Mouse (Mus musculus) neural tube, embryonic 14.5 days (tissue): ENCODE results near the gene Tbc1d2. TPM values are rescaled to one million over a fixed set of nuclear protein-coding genes. Genes with fewer than 3 reads are reported as not detected.

Source experiments
- ATAC-seq: fragments of 200-750 bp; cut with Nextera tagmentation; 2 replicates; pipeline ENCODE4 v1.8.0; 2017; ENCODE audit warnings: low read depth, mild to moderate bottlenecking, moderate TSS enrichment, moderate library complexity
- H3K27ac ChIP-seq: fragments of 300-500 bp; sonication (generic); 2 replicates; pipeline ENCODE4 v1.5.1; 2014; ENCODE audit warnings: low read depth, mild to moderate bottlenecking, control low read depth, low read length, moderate library complexity, mixed read lengths
- H3K27me3 ChIP-seq: fragments of 300-500 bp; sonication (generic); 2 replicates; pipeline ENCODE4 v1.6.1; 2014; ENCODE audit warnings: low read length; ENCODE audit not compliant: control insufficient read depth, insufficient read depth
- H3K36me3 ChIP-seq: fragments of 300-500 bp; sonication (generic); 2 replicates; pipeline ENCODE4 v1.6.1; 2014; ENCODE audit warnings: low read length, mixed read lengths; ENCODE audit not compliant: control insufficient read depth, insufficient read depth
- H3K4me1 ChIP-seq: fragments of 300-500 bp; sonication (generic); 2 replicates; pipeline ENCODE4 v1.6.1; 2014; ENCODE audit warnings: low read length; ENCODE audit not compliant: control insufficient read depth, insufficient read depth
- H3K4me2 ChIP-seq: fragments of 300-500 bp; sonication (generic); 2 replicates; pipeline ENCODE4 v1.6.1; 2014; ENCODE audit warnings: mild to moderate bottlenecking, low read depth, low read length, control low read depth
- H3K4me3 ChIP-seq: fragments of 300-500 bp; sonication (generic); 2 replicates; pipeline ENCODE4 v1.5.1; 2014; ENCODE audit warnings: low read depth, low read length, control low read depth, mixed read lengths
- H3K9ac ChIP-seq: fragments of 300-500 bp; sonication (generic); replicated peaks from 2 replicates; pipeline ENCODE4 v1.6.1; 2014; ENCODE audit warnings: low read depth, mild to moderate bottlenecking, control low read depth, low read length, mixed read lengths
- H3K9me3 ChIP-seq: fragments of 300-500 bp; sonication (generic); 2 replicates; pipeline ENCODE4 v1.6.1; 2016; ENCODE audit warnings: low read length; ENCODE audit not compliant: control insufficient read depth
- WGBS: fragments of 180-500 bp; shearing (Covaris S2); extraction: QIAGEN DNeasy Blood & Tissue Kit; methylation state at CpG from one replicate; pipeline ENCODE4 v1.1.7; 2014; 5-methylcytosine and 5-hydroxymethylcytosine counted together
- polyA plus RNA-seq: library from polyadenylated mRNA; unstranded; fragments of >200 nt; fragmentation: Nextera tagmentation; extraction: Ambion mirVana; gene quantifications from 2 replicates; pipeline ENCODE4 v1.2.1, GENCODE M21; 2014

The Tbc1d2 gene
- polyA plus RNA-seq, 1 experiment from 2014 or later: 0.36 TPM

DNA sequence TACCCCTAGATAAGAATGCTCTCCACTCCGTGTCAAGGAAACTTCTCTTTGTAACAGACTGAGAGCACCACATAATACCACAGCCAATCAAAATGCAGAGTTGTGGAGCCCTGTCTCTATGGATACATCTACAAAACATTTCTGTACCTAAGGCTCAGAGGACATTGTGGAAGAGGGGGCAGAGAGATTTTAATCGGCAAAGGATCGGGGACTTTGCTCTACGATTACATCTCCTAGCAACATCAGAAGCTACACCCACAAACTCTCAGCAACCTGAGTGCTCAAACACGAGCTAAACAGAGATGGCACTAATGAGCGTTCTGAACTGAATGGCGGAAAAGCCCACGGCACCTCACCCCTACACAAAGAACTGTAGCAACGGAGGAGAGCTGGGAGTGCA is 78.3 kb downstream of the Tbc1d2 start:
- Histone ChIP-seq H3K9me3 (no peaks in the 10 kb centered on the region), H3K4me3 (no peak overlapping the region), H3K9ac (no peak overlapping the region), H3K27ac (no peak overlapping the region), H3K27me3 (no peaks in the 10 kb centered on the region), H3K36me3 (no peaks in the 10 kb centered on the region), H3K4me2 (no peak overlapping the region), H3K4me1 (no peaks in the 10 kb centered on the region)
- WGBS: 89% methylated on average over 9 of the region's 9 CpGs
- ATAC-seq: no peak

GRCm38 (mm10) chr4:46569671-46570070 is 80.3 kb downstream of the Tbc1d2 start:
- Histone ChIP-seq H3K4me3 (no peak overlapping the region), H3K36me3 (no peaks in the 10 kb centered on the region), H3K4me2 (no peak overlapping the region), H3K9me3 (no peaks in the 10 kb centered on the region), H3K4me1 (no peaks in the 10 kb centered on the region), H3K9ac (no peak overlapping the region), H3K27me3 (no peaks in the 10 kb centered on the region), H3K27ac (no peak overlapping the region)
- no peak for ATAC-seq
- 40% methylated on average over 5 of the region's 5 CpGs for WGBS

- no peak overlapping the region for H3K27ac ChIP-seq
- no peak overlapping the region for H3K4me2 ChIP-seq
- no peaks in the 10 kb centered on the region for H3K4me1 ChIP-seq
- WGBS: 97% methylated on average over 8 of the region's 8 CpGs
- H3K36me3 ChIP-seq: no peaks in the 10 kb centered on the region
- ATAC-seq: no peak
- H3K4me3 ChIP-seq: no peak overlapping the region
- no peaks in the 10 kb centered on the region for H3K27me3 ChIP-seq
- H3K9ac ChIP-seq: no peak overlapping the region
- H3K9me3 ChIP-seq: no peaks in the 10 kb centered on the region
Observed at GRCm38 (mm10) chr4:46568169-46568568, 81.8 kb downstream of the Tbc1d2 start.

- no peaks in the 10 kb centered on the region for H3K27me3 ChIP-seq
- WGBS: 75% methylated on average over 8 of the region's 8 CpGs
- no peak overlapping the region for H3K4me3 ChIP-seq
- H3K27ac ChIP-seq: no peak overlapping the region
- no peak overlapping the region for H3K9ac ChIP-seq
- ATAC-seq: no peak
- H3K4me1 ChIP-seq: no peaks in the 10 kb centered on the region
- no peak overlapping the region for H3K4me2 ChIP-seq
- no peaks in the 10 kb centered on the region for H3K9me3 ChIP-seq
- no peaks in the 10 kb centered on the region for H3K36me3 ChIP-seq
Observed at GRCm38 (mm10) chr4:46566931-46567671, 82.9 kb downstream of the Tbc1d2 start.

GRCm38 (mm10) chr4:46565393-46565955 is 84.5 kb downstream of the Tbc1d2 start:
- 97% methylated on average over 4 of the region's 4 CpGs for WGBS

DNA sequence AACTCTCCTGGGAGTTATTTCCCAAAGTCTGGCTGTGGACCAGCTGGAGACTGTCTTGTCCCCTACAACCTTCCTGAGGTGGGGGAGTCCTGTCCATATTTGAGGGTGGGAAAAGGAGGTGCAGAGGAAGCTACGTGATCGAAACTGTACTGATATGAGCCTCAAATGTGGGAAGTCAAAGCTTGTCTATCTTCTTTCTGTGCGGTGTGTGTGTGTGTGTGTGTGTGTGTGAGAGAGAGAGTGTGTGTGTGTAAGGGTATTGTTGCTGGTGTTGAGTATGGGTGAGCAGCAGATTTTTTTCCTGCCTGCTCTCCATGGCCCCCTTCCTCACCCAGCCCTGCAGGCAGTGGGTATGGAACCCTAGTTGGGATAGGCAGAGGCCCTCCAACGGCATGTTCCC is 85.8 kb downstream of the Tbc1d2 start:
- Histone ChIP-seq H3K9ac (no peak overlapping the region), H3K36me3 (no peaks in the 10 kb centered on the region), H3K27me3 (no peaks in the 10 kb centered on the region), H3K4me3 (no peak overlapping the region), H3K4me2 (no peak overlapping the region), H3K9me3 (no peaks in the 10 kb centered on the region), H3K27ac (no peak overlapping the region), H3K4me1 (no peaks in the 10 kb centered on the region)
- no peak for ATAC-seq
- WGBS: 86% methylated on average over 4 of the region's 4 CpGs

More at GRCm38 (mm10) chr4:46565393-46565955, 84.5 kb downstream of the Tbc1d2 start:
- Histone ChIP-seq H3K27me3 (no peaks in the 10 kb centered on the region), H3K9me3 (no peaks in the 10 kb centered on the region), H3K36me3 (no peaks in the 10 kb centered on the region), H3K27ac (no peak overlapping the region), H3K4me3 (no peak overlapping the region), H3K4me2 (no peak overlapping the region), H3K9ac (no peak overlapping the region), H3K4me1 (no peaks in the 10 kb centered on the region)
- ATAC-seq: no peak

- H3K4me1 ChIP-seq: no peaks in the 10 kb centered on the region
- no peak for ATAC-seq
- H3K36me3 ChIP-seq: no peaks in the 10 kb centered on the region
- WGBS: 74% methylated on average over 10 of the region's 10 CpGs
- H3K27me3 ChIP-seq: no peaks in the 10 kb centered on the region
- H3K27ac ChIP-seq: no peak overlapping the region
- H3K4me2 ChIP-seq: no peak overlapping the region
- no peak overlapping the region for H3K9ac ChIP-seq
- no peaks in the 10 kb centered on the region for H3K9me3 ChIP-seq
- H3K4me3 ChIP-seq: no peak overlapping the region
Observed at GRCm38 (mm10) chr4:46563847-46564246, 86.2 kb downstream of the Tbc1d2 start.

DNA sequence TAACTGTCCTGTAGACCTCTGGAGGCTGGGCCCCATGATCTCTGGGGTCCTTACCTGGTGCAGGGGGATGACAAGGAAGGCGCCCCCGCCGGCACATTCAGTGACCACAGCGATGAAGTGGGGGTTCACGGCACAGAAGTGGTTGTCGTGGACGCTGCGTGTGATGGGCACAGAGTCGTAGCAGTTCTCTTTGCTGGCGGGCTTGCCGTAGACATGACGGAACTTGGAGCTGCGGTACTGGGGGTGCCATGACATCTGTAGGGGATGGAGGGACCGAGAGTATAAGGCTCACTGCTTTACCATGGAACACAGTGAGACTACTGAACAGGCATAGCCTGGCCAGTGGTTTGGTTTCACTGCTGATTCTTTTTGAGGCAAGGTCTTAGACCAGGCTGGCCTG is 87.2 kb downstream of the Tbc1d2 start:
- no peaks in the 10 kb centered on the region for H3K4me1 ChIP-seq
- no peak overlapping the region for H3K27ac ChIP-seq
- WGBS: 94% methylated on average over 14 of the region's 14 CpGs
- no peak overlapping the region for H3K4me3 ChIP-seq
- ATAC-seq: no peak
- no peaks in the 10 kb centered on the region for H3K36me3 ChIP-seq
- no peak overlapping the region for H3K4me2 ChIP-seq
- H3K9ac ChIP-seq: no peak overlapping the region
- no peaks in the 10 kb centered on the region for H3K27me3 ChIP-seq
- H3K9me3 ChIP-seq: no peaks in the 10 kb centered on the region

GRCm38 (mm10) chr4:46562037-46562436 is 88.0 kb downstream of the Tbc1d2 start:
- Histone ChIP-seq H3K9me3 (no peaks in the 10 kb centered on the region), H3K27me3 (no peaks in the 10 kb centered on the region), H3K4me2 (no peak overlapping the region), H3K4me1 (no peaks in the 10 kb centered on the region), H3K9ac (no peak overlapping the region), H3K36me3 (no peaks in the 10 kb centered on the region), H3K27ac (no peak overlapping the region), H3K4me3 (no peak overlapping the region)
- WGBS: 79% methylated on average over 5 of the region's 5 CpGs
- ATAC-seq: no peak
